Mouse (Mus musculus) kidney, postnatal 10 days (tissue): Measurements from ENCODE around the gene Sgip1.

Source experiments
- DNase-seq: peaks from one replicate; pipeline ENCODE4 v3.0.0; 2021; ENCODE audit warnings: mixed read lengths

The Sgip1 gene

GRCm38 (mm10) chr4:102900166-102900565 lies 159.1 kb downstream of the Sgip1 start:
- DNase-seq, result no peak

GRCm38 (mm10) chr4:102907843-102908427 lies 166.8 kb downstream of the Sgip1 start:
- no peak for DNase-seq

- no peak for DNase-seq
These were observed 169.1 kb downstream of the Sgip1 start for GRCm38 (mm10) chr4:102910191-102910590.

GRCm38 (mm10) chr4:102913176-102913575 lies 172.1 kb downstream of the Sgip1 start:
- peak; percentile 13 for DNase-seq

- no peak for DNase-seq
These were observed 172.7 kb downstream of the Sgip1 start for GRCm38 (mm10) chr4:102913700-102914327.

GRCm38 (mm10) chr4:102918191-102918590 lies 177.1 kb downstream of the Sgip1 start:
- no peak for DNase-seq

- DNase-seq, result no peak
These were observed 188.4 kb downstream of the Sgip1 start for GRCm38 (mm10) chr4:102929491-102929890.

GRCm38 (mm10) chr4:102930679-102931078 lies 189.6 kb downstream of the Sgip1 start:
- no peak for DNase-seq

- DNase-seq, result no peak
These were observed 199.2 kb downstream of the Sgip1 start for GRCm38 (mm10) chr4:102940266-102940665.

GRCm38 (mm10) chr4:102940738-102941137 lies 199.6 kb downstream of the Sgip1 start:
- no peak for DNase-seq

- DNase-seq, result no peak
These were observed 203.2 kb downstream of the Sgip1 start for GRCm38 (mm10) chr4:102944325-102944724.

- DNase-seq, result no peak
These were observed 211.4 kb downstream of the Sgip1 start for GRCm38 (mm10) chr4:102952476-102952875.

- DNase-seq, result no peak
These were observed 214.3 kb downstream of the Sgip1 start for GRCm38 (mm10) chr4:102955294-102955956.

GRCm38 (mm10) chr4:102959409-102959808 lies 218.3 kb downstream of the Sgip1 start:
- DNase-seq, result no peak

GRCm38 (mm10) chr4:102964174-102964573 lies 223.1 kb downstream of the Sgip1 start:
- no peak for DNase-seq

- DNase-seq, result no peak
These were observed 226.7 kb downstream of the Sgip1 start for GRCm38 (mm10) chr4:102967811-102968210.

GRCm38 (mm10) chr4:102969599-102969998 lies 228.5 kb downstream of the Sgip1 start:
- DNase-seq, result no peak

- DNase-seq, result no peak
These were observed 230.1 kb downstream of the Sgip1 start for GRCm38 (mm10) chr4:102971159-102971558.

- DNase-seq, result no peak
These were observed 231.0 kb downstream of the Sgip1 start for GRCm38 (mm10) chr4:102972071-102972470.

GRCm38 (mm10) chr4:102974172-102974571 lies 233.1 kb downstream of the Sgip1 start:
- no peak for DNase-seq

GRCm38 (mm10) chr4:102976290-102977275 lies 235.5 kb downstream of the Sgip1 start:
- no peak for DNase-seq

GRCm38 (mm10) chr4:102977778-102978321 lies 236.8 kb downstream of the Sgip1 start:
- DNase-seq, result no peak

- DNase-seq, result peak; percentile 11
These were observed 237.3 kb downstream of the Sgip1 start, which contains the start of gene Tctex1d1 for GRCm38 (mm10) chr4:102978440-102978839. Gene Tctex1d1 (plus strand): TSS chr4:102978606.
